Mouse (Mus musculus): ENCODE measurements around the gene Kctd15. TPM values are rescaled to one million over a fixed set of nuclear protein-coding genes. Genes with fewer than 3 reads are reported as not detected.

The Kctd15 gene
- 3.0 and 6.0 TPM in 2 replicates for polyA plus RNA-seq (2015; fragmentation: Nextera tagmentation; extraction: Ambion mirVana)

DNA sequence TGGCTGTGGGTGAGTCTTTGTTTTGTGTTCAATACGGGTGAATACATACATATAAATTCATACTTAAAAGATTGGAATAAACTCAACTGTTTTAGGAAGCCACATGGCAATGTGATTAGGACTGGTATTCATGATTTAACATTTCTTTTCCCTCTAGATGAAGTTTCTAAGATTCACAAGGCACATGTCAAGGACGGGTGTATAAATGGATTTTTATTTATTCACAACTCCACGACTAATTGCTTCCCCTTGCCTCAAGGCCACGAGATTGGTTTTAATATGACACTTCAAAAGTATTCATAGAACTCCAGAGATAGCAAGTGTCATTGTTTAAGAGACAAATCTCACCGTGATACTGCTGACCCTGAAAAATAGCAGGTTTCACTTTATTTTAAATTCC is at the start of gene Kctd15:
Gene Kctd15 (minus strand): TSS at position 101 of the 400 bp plus-strand sequence.
- H3K27me3 ChIP-seq = peaks cover 30% of the 10 kb centered on the region
- no peak for ATAC-seq (replicated peaks; ENCODE audit: insufficient number of reproducible peaks, insufficient read depth, low FRiP score, low read depth)
- H3K9ac ChIP-seq = peak within 1 kb of the TSS; percentile 77; the same call in 1 of the 2 replicates
- peak within 1 kb of the TSS; percentile 89; the same call in 1 of the 2 replicates for H3K27ac ChIP-seq
- peak within 1 kb of the TSS; percentile 99 for H3K4me2 ChIP-seq
- H3K9me3 ChIP-seq (replicated peaks) = no peaks in the 10 kb centered on the region
- no peaks in the 10 kb centered on the region for H3K36me3 ChIP-seq
- WGBS = 74% methylated on average over 5 of the region's 5 CpGs
- peaks cover 16% of the 10 kb centered on the region for H3K4me1 ChIP-seq (replicated peaks)
- H3K4me3 ChIP-seq = peak within 1 kb of the TSS; percentile 69

GRCm38 (mm10) chr7:34704401-34704800 is 47.9 kb upstream of the Kctd15 start:
- H3K4me1 ChIP-seq (replicated peaks) = no peaks in the 10 kb centered on the region
- no peak for ATAC-seq (replicated peaks; ENCODE audit: insufficient number of reproducible peaks, insufficient read depth, low FRiP score, low read depth)
- H3K27me3 ChIP-seq = peaks cover 23% of the 10 kb centered on the region; the same call in 1 of the 2 replicates
- H3K27ac ChIP-seq = no peak overlapping the region
- no peaks in the 10 kb centered on the region for H3K36me3 ChIP-seq
- H3K4me2 ChIP-seq = no peak overlapping the region
- H3K9ac ChIP-seq = no peak overlapping the region
- 49% methylated on average over 4 of the region's 4 CpGs for WGBS
- H3K4me3 ChIP-seq = no peak overlapping the region
- H3K9me3 ChIP-seq (replicated peaks) = peaks cover 4% of the 10 kb centered on the region; the same call in 1 of the 2 replicates

GRCm38 (mm10) chr7:34703437-34703836 is 46.9 kb upstream of the Kctd15 start:
- WGBS = 44% methylated on average over 4 of the region's 4 CpGs
- Histone ChIP-seq H3K9me3 (replicated peaks) (peaks cover 4% of the 10 kb centered on the region; the same call in 1 of the 2 replicates), H3K9ac (no peak overlapping the region), H3K4me2 (no peak overlapping the region), H3K27me3 (peaks cover 24% of the 10 kb centered on the region; the same call in 1 of the 2 replicates), H3K4me1 (replicated peaks) (no peaks in the 10 kb centered on the region), H3K27ac (no peak overlapping the region), H3K4me3 (no peak overlapping the region), H3K36me3 (no peaks in the 10 kb centered on the region)
- ATAC-seq (replicated peaks; ENCODE audit: insufficient number of reproducible peaks, insufficient read depth, low FRiP score, low read depth) = no peak

GRCm38 (mm10) chr7:34702718-34703351 is 46.3 kb upstream of the Kctd15 start:
- Histone ChIP-seq H3K27me3 (peaks cover 24% of the 10 kb centered on the region; the same call in 1 of the 2 replicates), H3K27ac (no peak overlapping the region), H3K9ac (no peak overlapping the region), H3K4me3 (no peak overlapping the region), H3K9me3 (replicated peaks) (peaks cover 4% of the 10 kb centered on the region; the same call in 1 of the 2 replicates), H3K4me1 (replicated peaks) (no peaks in the 10 kb centered on the region), H3K4me2 (no peak overlapping the region), H3K36me3 (no peaks in the 10 kb centered on the region)
- 11% methylated on average over 11 of the region's 11 CpGs for WGBS
- ATAC-seq (replicated peaks; ENCODE audit: insufficient number of reproducible peaks, insufficient read depth, low FRiP score, low read depth) = no peak

DNA sequence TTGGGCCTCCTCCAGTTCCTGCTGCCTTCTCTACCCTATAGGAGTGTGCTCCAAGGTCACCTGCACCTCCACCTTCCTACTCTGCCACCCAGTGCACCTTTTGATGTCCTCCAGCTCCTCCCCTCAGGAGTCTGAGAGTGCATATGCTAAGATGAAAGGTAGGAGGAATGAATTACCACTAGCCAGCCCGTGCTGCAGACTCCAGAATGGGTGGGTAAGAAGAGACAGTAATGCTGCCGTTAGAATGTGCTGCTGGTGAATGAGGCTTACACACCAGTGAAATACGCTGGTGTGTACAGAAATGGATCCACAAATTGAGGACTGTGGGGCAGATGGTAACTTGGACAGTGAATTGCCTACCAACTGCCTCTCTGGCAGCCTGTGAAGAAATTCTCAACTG is 43.4 kb upstream of the Kctd15 start:
- H3K4me2 ChIP-seq = no peak overlapping the region
- no peak overlapping the region for H3K4me3 ChIP-seq
- H3K4me1 ChIP-seq (replicated peaks) = no peaks in the 10 kb centered on the region
- ATAC-seq (replicated peaks; ENCODE audit: insufficient number of reproducible peaks, insufficient read depth, low FRiP score, low read depth) = no peak
- no peaks in the 10 kb centered on the region for H3K36me3 ChIP-seq
- no peaks in the 10 kb centered on the region for H3K9me3 ChIP-seq (replicated peaks)
- H3K27me3 ChIP-seq = peaks cover 30% of the 10 kb centered on the region
- 63% methylated on average over 3 of the region's 3 CpGs for WGBS
- no peak overlapping the region for H3K27ac ChIP-seq
- no peak overlapping the region for H3K9ac ChIP-seq

- Histone ChIP-seq H3K9me3 (replicated peaks) (no peaks in the 10 kb centered on the region), H3K4me2 (no peak overlapping the region), H3K27ac (no peak overlapping the region), H3K36me3 (no peaks in the 10 kb centered on the region), H3K27me3 (peaks cover 30% of the 10 kb centered on the region), H3K4me1 (replicated peaks) (no peaks in the 10 kb centered on the region), H3K9ac (no peak overlapping the region), H3K4me3 (no peak overlapping the region)
- ATAC-seq (replicated peaks; ENCODE audit: insufficient number of reproducible peaks, insufficient read depth, low FRiP score, low read depth) = no peak
- 76% methylated on average over 9 of the region's 9 CpGs for WGBS
These were observed 41.7 kb upstream of the Kctd15 start for GRCm38 (mm10) chr7:34698221-34698620.

- H3K9me3 ChIP-seq (replicated peaks) = no peaks in the 10 kb centered on the region
- H3K27ac ChIP-seq = no peak overlapping the region
- no peaks in the 10 kb centered on the region for H3K36me3 ChIP-seq
- H3K4me3 ChIP-seq = no peak overlapping the region
- WGBS = 72% methylated on average over 9 of the region's 9 CpGs
- H3K27me3 ChIP-seq = peaks cover 26% of the 10 kb centered on the region
- H3K4me2 ChIP-seq = no peak overlapping the region
- H3K4me1 ChIP-seq (replicated peaks) = no peaks in the 10 kb centered on the region
- H3K9ac ChIP-seq = no peak overlapping the region
- no peak for ATAC-seq (replicated peaks; ENCODE audit: insufficient number of reproducible peaks, insufficient read depth, low FRiP score, low read depth)
These were observed 39.6 kb upstream of the Kctd15 start for GRCm38 (mm10) chr7:34696086-34696485.

DNA sequence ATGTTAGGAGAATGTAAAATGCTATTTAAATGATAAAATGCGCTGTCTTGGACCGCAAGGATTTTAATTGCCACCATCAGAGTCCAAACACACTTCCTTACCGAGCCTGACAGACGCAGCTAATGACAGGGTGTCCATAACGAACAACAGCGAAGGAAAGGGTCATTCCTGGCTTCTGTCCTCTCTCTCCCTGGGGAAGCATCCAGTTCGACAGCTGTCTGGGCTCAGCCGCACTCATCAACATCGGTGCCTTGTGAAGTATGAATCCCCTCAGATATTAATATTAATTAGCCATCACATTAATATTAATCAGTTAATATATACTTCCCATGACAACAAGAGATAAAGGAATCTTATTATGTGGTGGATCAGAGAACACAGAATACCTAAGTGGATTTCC is 38.4 kb upstream of the Kctd15 start:
- no peak for ATAC-seq (replicated peaks; ENCODE audit: insufficient number of reproducible peaks, insufficient read depth, low FRiP score, low read depth)
- no peaks in the 10 kb centered on the region for H3K4me1 ChIP-seq (replicated peaks)
- H3K27ac ChIP-seq = no peak overlapping the region
- no peaks in the 10 kb centered on the region for H3K36me3 ChIP-seq
- H3K9ac ChIP-seq = no peak overlapping the region
- WGBS = 43% methylated on average over 9 of the region's 9 CpGs
- H3K9me3 ChIP-seq (replicated peaks) = no peaks in the 10 kb centered on the region
- H3K4me3 ChIP-seq = no peak overlapping the region
- H3K27me3 ChIP-seq = peaks cover 22% of the 10 kb centered on the region
- no peak overlapping the region for H3K4me2 ChIP-seq

- no peaks in the 10 kb centered on the region for H3K36me3 ChIP-seq
- no peak overlapping the region for H3K4me2 ChIP-seq
- 93% methylated on average over 13 of the region's 13 CpGs for WGBS
- no peak for ATAC-seq (replicated peaks; ENCODE audit: insufficient number of reproducible peaks, insufficient read depth, low FRiP score, low read depth)
- H3K9me3 ChIP-seq (replicated peaks) = no peaks in the 10 kb centered on the region
- H3K27ac ChIP-seq = no peak overlapping the region
- H3K4me1 ChIP-seq (replicated peaks) = 0 out of 2 replicates have a peak, but pooled peaks cover 3% of the 10 kb centered on the region
- H3K9ac ChIP-seq = no peak overlapping the region
- H3K27me3 ChIP-seq = peaks cover 16% of the 10 kb centered on the region
- no peak overlapping the region for H3K4me3 ChIP-seq
These were observed 37.4 kb upstream of the Kctd15 start for GRCm38 (mm10) chr7:34693916-34694315.

DNA sequence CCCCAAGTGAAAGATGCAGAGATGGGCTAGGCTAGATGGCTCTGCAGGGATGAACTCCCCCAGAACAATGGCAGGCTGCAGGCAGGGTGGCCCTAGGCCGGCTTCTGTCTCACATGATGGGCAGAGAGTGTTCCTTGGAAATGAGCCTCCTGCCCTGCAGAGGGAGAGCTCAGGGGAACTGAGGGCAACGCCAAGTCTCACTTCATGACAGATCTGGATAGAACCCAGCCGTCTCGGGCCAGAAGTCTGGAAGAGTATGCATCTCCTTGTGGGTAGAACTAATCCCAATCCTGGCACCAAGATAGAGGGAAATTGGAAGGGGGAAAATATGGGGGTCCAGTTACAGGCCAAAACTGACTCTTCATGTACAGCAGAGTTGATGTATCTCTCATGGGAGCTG is 36.5 kb upstream of the Kctd15 start:
- Histone ChIP-seq H3K4me2 (no peak overlapping the region), H3K27ac (no peak overlapping the region), H3K9ac (no peak overlapping the region), H3K4me3 (no peak overlapping the region), H3K4me1 (replicated peaks) (0 out of 2 replicates have a peak, but pooled peaks cover 3% of the 10 kb centered on the region), H3K36me3 (no peaks in the 10 kb centered on the region), H3K9me3 (replicated peaks) (no peaks in the 10 kb centered on the region), H3K27me3 (peaks cover 16% of the 10 kb centered on the region)
- WGBS = 79% methylated on average over 4 of the region's 4 CpGs
- ATAC-seq (replicated peaks; ENCODE audit: insufficient number of reproducible peaks, insufficient read depth, low FRiP score, low read depth) = no peak

DNA sequence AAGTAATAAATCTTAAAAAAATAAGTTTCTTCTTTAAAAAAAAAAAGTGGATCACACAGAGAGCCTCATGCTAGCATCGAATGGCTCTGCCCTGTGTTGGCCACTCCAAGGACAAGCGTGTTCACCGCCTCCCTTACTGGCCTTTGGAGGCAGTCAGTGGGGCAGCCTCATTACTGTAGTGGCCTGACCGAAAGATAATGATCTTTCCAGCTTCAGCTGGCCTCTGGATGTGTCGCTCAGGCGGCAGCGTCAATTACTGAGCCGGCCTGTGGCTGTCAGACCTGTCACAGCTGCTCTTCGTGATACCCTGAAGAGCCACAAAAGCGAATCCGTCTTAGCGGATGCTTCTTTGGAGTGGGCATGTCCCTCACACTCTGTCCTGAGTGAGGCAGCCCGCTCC is 33.6 kb upstream of the Kctd15 start:
- Histone ChIP-seq H3K27ac (no peak overlapping the region), H3K9me3 (replicated peaks) (no peaks in the 10 kb centered on the region), H3K27me3 (peaks cover 28% of the 10 kb centered on the region), H3K4me3 (no peak overlapping the region), H3K9ac (no peak overlapping the region), H3K4me1 (replicated peaks) (0 out of 2 replicates have a peak, but pooled peaks cover 3% of the 10 kb centered on the region), H3K4me2 (no peak overlapping the region), H3K36me3 (no peaks in the 10 kb centered on the region)
- 49% methylated on average over 13 of the region's 13 CpGs for WGBS
- no peak for ATAC-seq (replicated peaks; ENCODE audit: insufficient number of reproducible peaks, insufficient read depth, low FRiP score, low read depth)

- no peak overlapping the region for H3K9ac ChIP-seq
- no peaks in the 10 kb centered on the region for H3K36me3 ChIP-seq
- no peak overlapping the region for H3K27ac ChIP-seq
- H3K4me2 ChIP-seq = no peak overlapping the region
- no peak overlapping the region for H3K4me3 ChIP-seq
- 0 out of 2 replicates have a peak, but pooled peaks cover 3% of the 10 kb centered on the region for H3K4me1 ChIP-seq (replicated peaks)
- peaks cover 28% of the 10 kb centered on the region for H3K27me3 ChIP-seq
- ATAC-seq (replicated peaks; ENCODE audit: insufficient number of reproducible peaks, insufficient read depth, low FRiP score, low read depth) = no peak
- 15% methylated on average over 6 of the region's 6 CpGs for WGBS
- no peaks in the 10 kb centered on the region for H3K9me3 ChIP-seq (replicated peaks)
These were observed 32.5 kb upstream of the Kctd15 start for GRCm38 (mm10) chr7:34689028-34689427.

All from heart, embryonic 15.5 days (tissue).